Mouse (Mus musculus): ENCODE measurements around the gene Prkcsh. TPM values are rescaled to one million over a fixed set of nuclear protein-coding genes. Genes with fewer than 3 reads are reported as not detected.
A peak's percentile ranks its signal among the peaks of the same experiment; 100 is the strongest.

The Prkcsh gene
- polyA plus RNA-seq, 1 experiment from 2014 or later: 70.1 TPM

DNA sequence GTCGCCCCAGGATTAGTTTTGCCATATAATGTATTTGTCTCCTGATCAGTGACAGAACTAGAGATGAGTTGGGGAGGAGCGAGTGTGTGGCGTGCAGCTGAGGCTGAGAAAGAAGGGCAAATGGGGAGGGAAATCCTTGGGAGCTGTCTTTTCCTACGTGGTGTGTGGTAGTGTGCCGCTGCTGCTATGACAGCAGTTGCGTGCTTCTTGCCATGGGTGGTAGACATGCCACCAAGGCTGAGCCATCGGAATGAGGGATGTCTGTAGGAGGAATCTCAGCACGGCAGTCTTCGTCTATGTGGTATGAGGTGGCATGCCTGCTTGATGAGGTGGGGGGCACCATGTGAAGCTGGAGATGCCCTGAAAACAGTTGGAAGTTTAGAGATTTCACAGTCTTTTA is 27.8 kb downstream of the Prkcsh start:
- 93% methylated on average over 9 of the region's 9 CpGs for WGBS
- ATAC-seq (ENCODE audit: low FRiP score) (no peak), DNase-seq (ENCODE audit: low spot score) (no peak)
- Histone ChIP-seq H3K27ac (no peak overlapping the region), H3K27me3 (ENCODE audit: control insufficient read depth, insufficient read depth, low read length) (no peaks in the 10 kb centered on the region), H3K4me3 (replicated peaks; ENCODE audit: low read length) (no peak overlapping the region), H3K9me3 (ENCODE audit: control insufficient read depth, low read length) (no peaks in the 10 kb centered on the region), H3K4me1 (replicated peaks; ENCODE audit: control insufficient read depth, insufficient read depth, low read length) (peaks cover under 1% of the 10 kb centered on the region), H3K36me3 (replicated peaks; ENCODE audit: control insufficient read depth, insufficient read depth) (peaks cover 89% of the 10 kb centered on the region), H3K9ac (no peak overlapping the region), H3K4me2 (replicated peaks) (no peak overlapping the region)

DNA sequence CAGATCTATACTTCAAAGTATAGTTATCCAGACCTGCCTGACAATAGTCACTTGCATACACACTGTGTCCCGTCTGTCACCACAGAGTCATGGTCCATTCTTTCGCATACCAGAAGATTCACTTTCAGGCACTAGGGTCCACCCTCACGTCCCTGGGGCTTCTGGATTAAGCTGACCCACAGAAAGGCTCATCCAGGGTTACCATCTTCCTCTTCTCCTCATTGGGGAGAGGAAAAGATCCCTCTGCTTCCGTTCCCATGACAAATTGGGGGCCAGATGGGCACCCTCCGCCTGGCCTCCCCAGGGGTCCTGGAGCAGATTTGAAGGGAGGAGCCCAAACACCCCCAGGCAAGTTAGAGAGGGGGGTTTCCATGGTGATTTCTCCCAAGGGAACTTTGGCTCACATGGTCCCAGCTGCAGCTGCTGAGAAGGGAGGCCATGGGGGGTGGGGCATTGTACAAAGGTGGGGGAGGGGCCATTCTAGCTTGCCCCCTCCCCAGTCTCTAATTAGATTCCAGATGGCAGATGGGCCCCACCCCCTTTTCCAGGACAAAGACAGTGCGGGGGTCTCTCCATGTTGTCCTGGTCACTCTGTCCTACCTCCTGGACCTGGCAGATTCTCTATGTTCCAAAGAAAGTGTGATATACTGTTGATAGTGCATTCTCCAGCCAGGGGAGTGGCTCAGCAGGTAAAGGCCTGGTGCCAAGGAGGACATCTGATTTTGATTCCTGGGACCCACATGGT is 32.9 kb downstream of the Prkcsh start:
- 19% methylated on average over 6 of the region's 6 CpGs for WGBS
- H3K4me1 ChIP-seq (replicated peaks; ENCODE audit: control insufficient read depth, insufficient read depth, low read length): peaks cover 13% of the 10 kb centered on the region
- ATAC-seq (ENCODE audit: low FRiP score): peak; percentile 58; the same call in 1 of the 2 replicates
- H3K27me3 ChIP-seq (ENCODE audit: control insufficient read depth, insufficient read depth, low read length): no peaks in the 10 kb centered on the region
- H3K4me2 ChIP-seq (replicated peaks): no peak overlapping the region
- H3K27ac ChIP-seq: no peak overlapping the region
- DNase-seq (ENCODE audit: low spot score): no peak
- no peaks in the 10 kb centered on the region for H3K9me3 ChIP-seq (ENCODE audit: control insufficient read depth, low read length)
- H3K9ac ChIP-seq: no peak overlapping the region
- H3K36me3 ChIP-seq (replicated peaks; ENCODE audit: control insufficient read depth, insufficient read depth): peaks cover 64% of the 10 kb centered on the region
- H3K4me3 ChIP-seq (replicated peaks; ENCODE audit: low read length): no peak overlapping the region

DNA sequence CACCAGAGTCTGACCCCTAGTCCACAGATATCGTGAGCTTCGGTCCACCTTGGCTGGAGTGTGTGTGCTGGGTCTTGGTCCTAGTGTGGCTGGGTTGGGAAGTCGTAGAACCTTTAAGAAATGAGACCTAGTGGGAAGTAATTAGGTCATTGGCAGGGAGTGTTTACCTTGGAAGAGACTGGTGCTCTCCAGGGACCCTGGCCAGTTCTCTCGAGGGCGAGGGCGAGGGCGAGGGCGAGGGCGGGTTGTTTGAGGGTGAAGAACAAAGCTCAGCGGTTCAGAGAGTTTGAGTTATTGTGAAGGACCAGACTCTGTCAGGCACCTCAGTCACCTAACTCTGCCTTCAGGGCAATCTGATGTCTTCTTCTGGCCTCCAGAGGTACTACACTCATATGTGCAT is 35.2 kb downstream of the Prkcsh start:
- Histone ChIP-seq H3K9me3 (ENCODE audit: control insufficient read depth, low read length) (no peaks in the 10 kb centered on the region), H3K4me2 (replicated peaks) (no peak overlapping the region), H3K27me3 (ENCODE audit: control insufficient read depth, insufficient read depth, low read length) (no peaks in the 10 kb centered on the region), H3K4me3 (replicated peaks; ENCODE audit: low read length) (no peak overlapping the region), H3K9ac (no peak overlapping the region), H3K36me3 (replicated peaks; ENCODE audit: control insufficient read depth, insufficient read depth) (peaks cover 40% of the 10 kb centered on the region), H3K27ac (no peak overlapping the region), H3K4me1 (replicated peaks; ENCODE audit: control insufficient read depth, insufficient read depth, low read length) (peaks cover 16% of the 10 kb centered on the region)
- 82% methylated on average over 10 of the region's 10 CpGs for WGBS
- DNase-seq (ENCODE audit: low spot score): no peak
- ATAC-seq (ENCODE audit: low FRiP score): no peak

DNA sequence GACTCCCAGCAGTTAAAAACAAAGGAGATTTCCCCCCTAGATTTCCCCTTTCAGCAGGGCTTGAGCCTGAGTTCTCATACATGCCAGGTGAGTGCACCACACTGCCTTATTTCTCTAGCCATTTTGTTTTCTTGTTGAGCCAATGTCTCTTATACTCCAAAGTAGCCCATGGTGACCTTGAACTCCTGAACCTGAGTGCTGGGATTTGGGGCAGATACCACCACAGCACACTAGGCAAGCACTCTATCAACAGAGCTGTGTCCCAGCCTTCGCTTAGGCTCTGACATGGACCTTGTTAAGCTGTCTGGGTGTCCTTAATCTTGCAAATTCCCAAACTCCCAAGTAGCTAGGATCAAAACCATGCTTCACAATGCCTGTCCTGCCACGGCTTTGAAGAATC is 39.2 kb downstream of the Prkcsh start:
- Histone ChIP-seq H3K27ac (no peak overlapping the region), H3K9me3 (ENCODE audit: control insufficient read depth, low read length) (no peaks in the 10 kb centered on the region), H3K27me3 (ENCODE audit: control insufficient read depth, insufficient read depth, low read length) (no peaks in the 10 kb centered on the region), H3K4me3 (replicated peaks; ENCODE audit: low read length) (no peak overlapping the region), H3K4me2 (replicated peaks) (no peak overlapping the region), H3K36me3 (replicated peaks; ENCODE audit: control insufficient read depth, insufficient read depth) (no peaks in the 10 kb centered on the region), H3K9ac (no peak overlapping the region), H3K4me1 (replicated peaks; ENCODE audit: control insufficient read depth, insufficient read depth, low read length) (peaks cover 6% of the 10 kb centered on the region; the same call in 1 of the 2 replicates)
- no peak for ATAC-seq (ENCODE audit: low FRiP score)
- no peak for DNase-seq (ENCODE audit: low spot score)
- WGBS: 72% methylated on average over 2 of the region's 2 CpGs

DNA sequence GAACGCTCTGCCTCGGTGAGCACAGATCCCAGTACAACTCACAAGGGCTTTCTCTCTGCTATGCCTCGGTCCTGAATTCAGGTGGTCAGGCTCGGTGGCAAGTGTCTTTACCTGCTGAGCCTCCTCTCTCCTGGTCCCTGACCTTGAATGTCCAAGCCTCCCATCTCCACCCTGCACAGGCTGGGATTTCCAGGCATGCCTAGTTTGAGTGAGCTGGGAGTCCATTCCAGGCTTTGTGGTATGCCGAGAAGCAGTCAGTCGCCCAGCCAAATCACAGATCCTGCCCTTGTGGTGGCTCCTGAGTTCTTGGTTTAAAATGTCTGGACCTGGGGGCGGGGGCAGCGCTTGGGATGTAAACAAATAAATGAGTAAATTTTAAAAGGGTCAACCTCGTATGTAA is 44.7 kb downstream of the Prkcsh start:
- Histone ChIP-seq H3K36me3 (replicated peaks; ENCODE audit: control insufficient read depth, insufficient read depth) (no peaks in the 10 kb centered on the region), H3K4me2 (replicated peaks) (peak overlapping the region; percentile 87), H3K4me1 (replicated peaks; ENCODE audit: control insufficient read depth, insufficient read depth, low read length) (peaks cover 38% of the 10 kb centered on the region), H3K4me3 (replicated peaks; ENCODE audit: low read length) (no peak overlapping the region), H3K27ac (no peak overlapping the region), H3K27me3 (ENCODE audit: control insufficient read depth, insufficient read depth, low read length) (no peaks in the 10 kb centered on the region), H3K9ac (0 out of 2 replicates have a peak overlapping the region, but pooled peaks have one; percentile 40), H3K9me3 (ENCODE audit: control insufficient read depth, low read length) (no peaks in the 10 kb centered on the region)
- DNase-seq (ENCODE audit: low spot score) (no peak), ATAC-seq (ENCODE audit: low FRiP score) (no peak)
- 54% methylated on average over 9 of the region's 9 CpGs for WGBS

DNA sequence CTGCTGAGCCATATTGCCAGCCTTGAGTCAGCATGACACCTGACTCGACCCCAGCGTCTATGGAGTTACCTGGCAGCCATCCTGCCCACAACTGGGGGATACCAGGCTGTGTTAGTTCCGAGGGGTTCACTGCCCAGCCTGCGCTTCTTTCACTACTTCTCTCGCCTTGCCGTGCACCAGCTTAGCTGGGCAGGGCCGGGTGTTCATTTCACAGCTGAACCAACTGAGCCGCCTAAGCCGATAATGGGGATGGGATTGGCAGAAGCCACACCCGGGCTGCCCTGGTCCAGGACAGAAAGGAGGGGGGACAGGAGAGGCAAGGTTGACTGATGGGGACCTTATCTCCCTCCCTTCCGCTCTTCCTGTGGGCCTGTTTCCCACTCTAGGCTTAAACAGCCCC is 46.7 kb downstream of the Prkcsh start:
- H3K4me1 ChIP-seq (replicated peaks; ENCODE audit: control insufficient read depth, insufficient read depth, low read length): peaks cover 36% of the 10 kb centered on the region
- ATAC-seq (ENCODE audit: low FRiP score): no peak

DNA sequence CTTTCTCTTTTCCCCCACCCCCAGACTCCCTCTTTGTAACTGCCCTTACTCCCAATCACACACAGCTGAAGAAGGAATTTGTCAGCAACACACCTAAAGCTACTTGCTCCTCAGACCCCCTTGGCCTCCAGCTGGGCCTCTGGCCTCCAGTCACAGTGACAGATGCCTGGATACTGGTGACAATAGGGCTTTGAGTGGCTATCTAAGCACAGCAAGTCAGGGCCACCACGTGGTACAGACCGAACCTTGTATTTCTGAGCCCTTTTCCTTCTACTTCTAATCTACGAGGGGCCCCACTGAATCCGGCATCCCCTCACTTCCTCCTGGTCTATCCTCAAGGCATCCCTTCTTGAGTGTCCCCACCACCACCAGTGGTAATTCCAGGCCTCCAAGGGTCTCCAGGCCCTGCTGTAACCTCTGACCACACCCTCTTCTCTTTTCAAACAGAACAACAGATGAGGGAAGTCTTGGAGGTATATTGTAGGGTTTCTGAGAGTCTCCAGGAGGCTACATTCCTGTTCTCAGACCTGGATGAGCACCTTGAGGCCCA is 47.2 kb downstream of the Prkcsh start:
- 19% methylated on average over 4 of the region's 4 CpGs for WGBS
- Histone ChIP-seq H3K9ac (peak overlapping the region; percentile 99), H3K4me1 (replicated peaks; ENCODE audit: control insufficient read depth, insufficient read depth, low read length) (peaks cover 40% of the 10 kb centered on the region)

More for the DNA sequence above, 46.7 kb downstream of the Prkcsh start:
- Histone ChIP-seq H3K36me3 (replicated peaks; ENCODE audit: control insufficient read depth, insufficient read depth) (no peaks in the 10 kb centered on the region), H3K9me3 (ENCODE audit: control insufficient read depth, low read length) (no peaks in the 10 kb centered on the region), H3K4me3 (replicated peaks; ENCODE audit: low read length) (peak overlapping the region; percentile 96), H3K27ac (peak overlapping the region; percentile 94), H3K27me3 (ENCODE audit: control insufficient read depth, insufficient read depth, low read length) (no peaks in the 10 kb centered on the region), H3K9ac (peak overlapping the region; percentile 99), H3K4me2 (replicated peaks) (peak overlapping the region; percentile 87)
- WGBS: 69% methylated on average over 10 of the region's 11 CpGs
- DNase-seq (ENCODE audit: low spot score): no peak

DNA sequence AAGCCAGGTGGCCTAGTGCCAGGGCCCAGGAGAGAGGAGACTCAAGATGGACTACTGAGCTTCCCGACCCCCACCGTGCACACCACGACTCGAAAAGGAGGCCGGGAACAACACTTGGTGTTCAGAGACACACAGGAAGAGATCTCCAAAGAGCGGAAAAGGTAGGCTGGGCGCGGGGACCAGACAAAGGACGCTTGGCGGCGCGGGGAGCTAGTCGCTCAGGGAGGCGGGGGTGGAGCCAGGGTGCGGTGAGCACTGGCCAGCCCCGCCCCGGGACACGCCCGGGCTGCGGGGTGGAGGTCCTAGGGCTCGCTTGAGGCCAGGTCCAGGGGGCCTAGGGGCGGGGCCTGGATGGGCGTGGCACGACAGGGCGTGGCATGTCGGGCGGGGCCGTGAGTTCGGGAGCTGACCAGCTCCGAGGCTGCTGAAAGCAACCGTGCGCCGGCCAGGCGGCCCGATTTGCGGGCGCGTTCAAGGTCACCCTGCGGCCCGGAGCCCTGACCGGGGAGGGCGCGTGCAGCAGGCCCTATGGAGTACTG is 47.8 kb downstream of the Prkcsh start:
- H3K9me3 ChIP-seq (ENCODE audit: control insufficient read depth, low read length): no peaks in the 10 kb centered on the region
- peak overlapping the region; percentile 96 for H3K4me3 ChIP-seq (replicated peaks; ENCODE audit: low read length)
- ATAC-seq (ENCODE audit: low FRiP score) (peak; percentile 32; the same call in 1 of the 2 replicates), DNase-seq (ENCODE audit: low spot score) (peak; percentile 66)
- peak overlapping the region; percentile 99 for H3K9ac ChIP-seq
- H3K4me1 ChIP-seq (replicated peaks; ENCODE audit: control insufficient read depth, insufficient read depth, low read length): peaks cover 43% of the 10 kb centered on the region
- no peaks in the 10 kb centered on the region for H3K27me3 ChIP-seq (ENCODE audit: control insufficient read depth, insufficient read depth, low read length)
- H3K36me3 ChIP-seq (replicated peaks; ENCODE audit: control insufficient read depth, insufficient read depth): no peaks in the 10 kb centered on the region
- peak overlapping the region; percentile 94 for H3K27ac ChIP-seq
- H3K4me2 ChIP-seq (replicated peaks): peak overlapping the region; percentile 87
- 0% methylated on average over 28 of the region's 43 CpGs for WGBS

More for the DNA sequence above, 47.2 kb downstream of the Prkcsh start:
- Histone ChIP-seq H3K4me3 (replicated peaks; ENCODE audit: low read length) (peak overlapping the region; percentile 96), H3K27me3 (ENCODE audit: control insufficient read depth, insufficient read depth, low read length) (no peaks in the 10 kb centered on the region), H3K9me3 (ENCODE audit: control insufficient read depth, low read length) (no peaks in the 10 kb centered on the region), H3K27ac (peak overlapping the region; percentile 94), H3K4me2 (replicated peaks) (peak overlapping the region; percentile 87), H3K36me3 (replicated peaks; ENCODE audit: control insufficient read depth, insufficient read depth) (no peaks in the 10 kb centered on the region)
- no peak for ATAC-seq (ENCODE audit: low FRiP score)
- no peak for DNase-seq (ENCODE audit: low spot score)

DNA sequence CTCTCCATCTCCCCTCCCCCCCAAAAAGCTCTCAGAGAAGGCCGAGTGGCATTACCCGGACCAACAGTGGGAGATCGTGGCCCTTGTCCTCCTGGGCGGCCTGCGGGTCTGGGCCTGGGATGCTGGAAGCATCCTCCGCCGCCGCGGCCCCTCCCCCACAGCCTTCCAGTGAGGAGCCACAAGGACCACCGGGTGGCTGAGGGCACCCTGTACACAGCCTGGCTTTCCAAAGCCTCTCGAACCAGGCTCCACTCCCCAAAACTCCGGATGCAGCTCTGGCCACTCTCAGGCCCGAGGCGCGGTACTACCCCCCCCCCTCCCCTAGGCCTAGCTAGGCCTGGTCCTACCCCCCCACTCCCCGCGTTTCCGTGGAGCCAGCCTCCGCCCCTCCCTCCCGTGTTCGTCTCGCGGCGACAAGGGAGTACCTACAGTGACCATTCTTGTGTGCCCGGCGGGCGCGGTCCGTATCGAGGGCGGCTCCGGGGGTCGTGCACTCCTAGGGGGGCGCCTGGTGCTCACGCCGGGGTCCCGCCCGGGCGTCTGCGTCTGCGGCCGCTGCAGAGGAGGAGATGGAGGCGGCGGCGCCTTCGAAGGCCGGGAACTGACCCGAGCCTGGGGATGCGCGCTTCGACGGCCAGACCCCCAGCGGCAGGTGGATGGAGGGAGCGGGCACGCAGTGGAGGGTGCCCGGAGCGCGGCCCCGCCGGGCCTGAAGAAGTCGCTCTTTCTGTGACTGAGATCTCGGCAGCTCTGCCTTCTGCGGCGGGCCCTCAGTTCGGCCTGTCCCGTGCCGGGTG is 48.8 kb downstream of the Prkcsh start:
- DNase-seq (ENCODE audit: low spot score) (no peak), ATAC-seq (ENCODE audit: low FRiP score) (peak; percentile 35)
- H3K9ac ChIP-seq: peak overlapping the region; percentile 99
- no peaks in the 10 kb centered on the region for H3K27me3 ChIP-seq (ENCODE audit: control insufficient read depth, insufficient read depth, low read length)
- H3K36me3 ChIP-seq (replicated peaks; ENCODE audit: control insufficient read depth, insufficient read depth): no peaks in the 10 kb centered on the region; the same call in 1 of the 2 replicates
- H3K9me3 ChIP-seq (ENCODE audit: control insufficient read depth, low read length): no peaks in the 10 kb centered on the region
- whole genome bisulfite sequencing: under 1% methylated on average over 60 of the region's 67 CpGs
- peak overlapping the region; percentile 94 for H3K27ac ChIP-seq
- H3K4me1 ChIP-seq (replicated peaks; ENCODE audit: control insufficient read depth, insufficient read depth, low read length): peaks cover 43% of the 10 kb centered on the region
- peak overlapping the region; percentile 96 for H3K4me3 ChIP-seq (replicated peaks; ENCODE audit: low read length)
- H3K4me2 ChIP-seq (replicated peaks): peak overlapping the region; percentile 87
